Mouse (Mus musculus) forebrain, embryonic 10.5 days (tissue): ENCODE data around the gene Zmynd8. TPM values are rescaled to one million over a fixed set of nuclear protein-coding genes. Genes with fewer than 3 reads are reported as not detected.

ENCODE experiments used
- DNase-seq: peaks from one replicate; pipeline ENCODE4 v3.0.0-alpha.2; 2017; ENCODE audit warnings: low spot score; ENCODE audit errors: extremely low spot score
- H3K27ac ChIP-seq: fragments of 300-500 bp; sonication (generic); 2 replicates; pipeline ENCODE4 v1.5.1; 2016; ENCODE audit warnings: mild to moderate bottlenecking
- H3K27me3 ChIP-seq: fragments of 300-500 bp; sonication (generic); 2 replicates; pipeline ENCODE4 v1.6.1; 2016; ENCODE audit warnings: mild to moderate bottlenecking; ENCODE audit not compliant: poor library complexity, severe bottlenecking
- H3K36me3 ChIP-seq: fragments of 300-500 bp; sonication (generic); replicated peaks from 2 replicates; pipeline ENCODE4 v1.6.1; 2016; ENCODE audit warnings: mild to moderate bottlenecking, moderate library complexity
- H3K4me1 ChIP-seq: fragments of 300-500 bp; sonication (generic); 2 replicates; pipeline ENCODE4 v1.6.1; 2016
- H3K4me3 ChIP-seq: fragments of 300-500 bp; sonication (generic); 2 replicates; pipeline ENCODE4 v1.5.1; 2016; ENCODE audit warnings: mild to moderate bottlenecking, moderate library complexity
- H3K9me3 ChIP-seq: fragments of 300-500 bp; sonication (generic); 2 replicates; pipeline ENCODE4 v1.6.1; 2016; ENCODE audit warnings: mild to moderate bottlenecking, moderate library complexity
- WGBS: fragments of 180-500 bp; shearing (Covaris S2); methylation state at CpG from one replicate; pipeline ENCODE4 v1.1.7; 2016; 5-methylcytosine and 5-hydroxymethylcytosine counted together
- polyA plus RNA-seq: library from polyadenylated mRNA; unstranded; fragments of >200 nt; fragmentation: Nextera tagmentation; extraction: Ambion mirVana; gene quantifications from 2 replicates; pipeline ENCODE4 v1.2.1, GENCODE M21; 2016

Zmynd8 gene
- polyA plus RNA-seq, 1 experiment from 2014 or later = 60.2 TPM

DNA sequence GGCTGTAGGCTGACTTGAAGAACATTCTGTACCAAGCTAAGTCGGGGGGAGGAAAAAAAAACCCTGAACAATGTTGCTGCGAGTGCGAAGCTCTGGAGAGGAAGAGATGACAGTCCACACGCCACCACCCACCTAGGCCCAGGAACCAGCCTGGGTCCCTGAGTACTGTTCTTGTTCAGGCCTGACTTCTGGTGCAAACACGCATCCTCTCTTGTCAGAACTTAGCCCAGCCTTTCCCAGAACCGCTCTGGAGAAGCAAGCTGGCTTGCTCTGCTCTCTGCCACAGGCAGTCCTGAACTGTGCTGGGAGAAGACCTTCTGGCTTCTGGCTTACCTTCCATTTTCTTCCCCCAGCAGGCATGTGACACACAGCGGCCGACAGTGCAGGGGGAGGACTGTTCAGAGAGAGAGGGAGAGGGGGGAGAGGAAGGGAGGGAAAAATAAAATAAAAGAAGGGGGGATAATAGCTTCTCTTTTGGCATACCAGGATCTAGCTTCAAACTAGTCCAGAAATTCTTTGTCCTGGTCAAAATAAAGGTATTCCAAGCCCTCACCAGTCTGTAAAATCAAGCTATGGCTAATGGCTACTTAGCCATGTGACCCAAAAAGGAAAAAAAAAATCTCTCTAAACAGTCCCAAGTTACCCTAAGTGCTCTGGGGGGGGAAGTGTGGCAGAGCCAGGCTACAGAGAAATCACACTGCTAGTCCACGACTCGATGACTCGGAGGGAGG lies 14.8 kb downstream of the Zmynd8 start:
- 25% methylated on average over 11 of the region's 11 CpGs for WGBS
- DNase-seq = peak; percentile 37
- peak overlapping the region; percentile 100 for H3K27ac ChIP-seq

GRCm38 (mm10) chr2:165883006-165883405 lies 15.8 kb downstream of the Zmynd8 start:
- no peaks in the 10 kb centered on the region for H3K27me3 ChIP-seq
- H3K36me3 ChIP-seq = peaks cover 7% of the 10 kb centered on the region
- no peak for DNase-seq
- WGBS = 21% methylated on average over 6 of the region's 6 CpGs
- H3K27ac ChIP-seq = peak overlapping the region; percentile 100
- no peaks in the 10 kb centered on the region for H3K9me3 ChIP-seq
- H3K4me3 ChIP-seq = peak overlapping the region; percentile 52
- peaks cover 100% of the 10 kb centered on the region for H3K4me1 ChIP-seq

More for the DNA sequence above, 14.8 kb downstream of the Zmynd8 start:
- Histone ChIP-seq H3K4me1 (peaks cover 100% of the 10 kb centered on the region), H3K4me3 (peak overlapping the region; percentile 52), H3K27me3 (no peaks in the 10 kb centered on the region), H3K36me3 (peaks cover 7% of the 10 kb centered on the region), H3K9me3 (no peaks in the 10 kb centered on the region)

GRCm38 (mm10) chr2:165881585-165882431 lies 17.0 kb downstream of the Zmynd8 start:
- Histone ChIP-seq H3K9me3 (no peaks in the 10 kb centered on the region), H3K27ac (peak overlapping the region; percentile 100), H3K4me1 (peaks cover 100% of the 10 kb centered on the region), H3K4me3 (peak overlapping the region; percentile 52), H3K27me3 (no peaks in the 10 kb centered on the region), H3K36me3 (peaks cover 7% of the 10 kb centered on the region)
- DNase-seq = peak; percentile 51
- WGBS = 6% methylated on average over 13 of the region's 13 CpGs

GRCm38 (mm10) chr2:165881220-165881584 lies 17.6 kb downstream of the Zmynd8 start:
- 5% methylated on average over 3 of the region's 3 CpGs for WGBS
- H3K36me3 ChIP-seq = peaks cover 12% of the 10 kb centered on the region
- no peaks in the 10 kb centered on the region for H3K27me3 ChIP-seq
- H3K4me3 ChIP-seq = peak overlapping the region; percentile 52
- peaks cover 100% of the 10 kb centered on the region for H3K4me1 ChIP-seq
- H3K27ac ChIP-seq = peak overlapping the region; percentile 100
- DNase-seq = no peak
- no peaks in the 10 kb centered on the region for H3K9me3 ChIP-seq

GRCm38 (mm10) chr2:165880501-165881182 lies 18.2 kb downstream of the Zmynd8 start:
- Histone ChIP-seq H3K4me1 (peaks cover 100% of the 10 kb centered on the region), H3K36me3 (peaks cover 17% of the 10 kb centered on the region), H3K4me3 (peak overlapping the region; percentile 52), H3K27me3 (no peaks in the 10 kb centered on the region), H3K27ac (peak overlapping the region; percentile 100), H3K9me3 (no peaks in the 10 kb centered on the region)
- 5% methylated on average over 15 of the region's 15 CpGs for WGBS
- DNase-seq = peak; percentile 75

DNA sequence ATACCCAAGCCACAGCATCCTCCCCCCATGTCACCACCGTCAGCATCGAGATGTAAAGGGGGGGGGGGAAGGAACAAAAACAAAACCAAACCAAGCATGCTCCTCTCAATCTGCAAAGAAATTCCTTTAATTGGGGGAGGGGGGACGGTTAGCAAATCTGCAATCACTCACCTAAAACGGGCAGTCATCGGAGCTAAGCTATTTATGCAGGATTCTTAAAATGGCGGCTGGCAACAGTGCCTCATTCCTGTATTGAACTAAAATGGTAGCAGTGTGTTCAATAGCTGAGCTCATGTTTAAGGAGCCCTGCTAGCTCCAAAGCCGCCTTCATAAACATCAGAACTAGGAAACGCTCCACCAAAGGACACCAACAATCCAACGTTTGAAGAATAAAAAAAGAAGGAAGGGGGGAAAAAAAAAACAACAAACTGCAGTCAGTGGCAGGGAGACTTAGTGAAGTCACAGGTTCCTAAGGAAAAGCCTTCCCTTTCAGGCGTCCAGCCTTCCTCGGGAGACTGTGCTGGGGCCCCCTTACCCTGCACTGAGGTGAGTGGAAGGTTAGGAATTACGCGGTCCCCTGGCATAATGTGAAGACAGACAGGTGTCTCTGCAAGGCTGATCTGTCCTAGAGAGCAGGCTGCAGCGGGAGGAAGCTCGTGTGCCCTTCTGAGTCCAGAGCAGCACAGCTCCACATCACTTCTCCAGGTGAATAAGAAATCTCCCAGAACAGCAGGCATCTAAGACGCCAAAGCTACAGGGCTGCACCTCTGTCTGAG lies 19.2 kb downstream of the Zmynd8 start:
- H3K9me3 ChIP-seq = no peaks in the 10 kb centered on the region
- peaks cover 100% of the 10 kb centered on the region for H3K4me1 ChIP-seq
- peaks cover 27% of the 10 kb centered on the region for H3K36me3 ChIP-seq
- 10% methylated on average over 16 of the region's 16 CpGs for WGBS
- peak; percentile 43 for DNase-seq
- H3K27ac ChIP-seq = peak overlapping the region; percentile 100
- no peaks in the 10 kb centered on the region for H3K27me3 ChIP-seq
- peak overlapping the region; percentile 52 for H3K4me3 ChIP-seq

GRCm38 (mm10) chr2:165878907-165879361 lies 19.9 kb downstream of the Zmynd8 start:
- Histone ChIP-seq H3K4me3 (peak overlapping the region; percentile 52), H3K4me1 (peaks cover 100% of the 10 kb centered on the region), H3K9me3 (no peaks in the 10 kb centered on the region), H3K27me3 (no peaks in the 10 kb centered on the region), H3K36me3 (peaks cover 34% of the 10 kb centered on the region), H3K27ac (peak overlapping the region; percentile 100)
- WGBS = 37% methylated on average over 8 of the region's 8 CpGs
- no peak for DNase-seq

DNA sequence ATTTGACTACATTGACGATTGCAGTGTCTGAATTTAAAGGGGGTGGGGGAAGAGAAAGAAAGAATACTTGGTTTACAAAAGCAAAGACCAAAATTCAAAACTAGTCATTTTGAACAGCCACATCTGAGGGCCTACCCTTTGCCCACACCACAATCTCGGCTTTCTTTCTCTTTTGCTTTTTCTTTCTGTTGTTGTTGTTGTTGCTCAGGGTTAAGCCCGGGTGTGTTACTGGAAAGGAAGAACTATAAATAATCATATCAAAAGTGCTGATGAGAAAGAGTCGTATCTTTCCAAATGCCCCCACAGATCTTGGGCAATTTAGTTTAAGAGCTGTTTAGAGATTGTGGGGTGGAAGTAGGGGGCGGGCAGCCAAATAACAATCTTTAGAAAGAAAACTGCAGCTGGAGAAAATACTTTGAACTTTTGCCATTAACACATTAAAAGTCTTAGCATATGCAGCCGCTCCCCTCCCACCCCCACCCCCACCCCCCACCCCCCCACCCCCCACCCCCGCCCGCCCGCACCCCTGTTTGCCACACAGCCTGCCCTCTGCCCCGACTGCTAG lies 20.7 kb downstream of the Zmynd8 start:
- no peak for DNase-seq
- H3K36me3 ChIP-seq = peaks cover 42% of the 10 kb centered on the region
- 26% methylated on average over 10 of the region's 10 CpGs for WGBS
- H3K27ac ChIP-seq = peak overlapping the region; percentile 100
- no peaks in the 10 kb centered on the region for H3K27me3 ChIP-seq
- peaks cover 100% of the 10 kb centered on the region for H3K4me1 ChIP-seq
- H3K9me3 ChIP-seq = no peaks in the 10 kb centered on the region
- peak overlapping the region; percentile 52; the same call in 1 of the 2 replicates for H3K4me3 ChIP-seq

- no peak for DNase-seq
- Histone ChIP-seq H3K9me3 (no peaks in the 10 kb centered on the region), H3K4me1 (peaks cover 94% of the 10 kb centered on the region), H3K27ac (peak overlapping the region; percentile 100), H3K4me3 (peak overlapping the region; percentile 52; the same call in 1 of the 2 replicates), H3K27me3 (no peaks in the 10 kb centered on the region), H3K36me3 (peaks cover 50% of the 10 kb centered on the region)
- 65% methylated on average over 4 of the region's 4 CpGs for WGBS
These were observed 21.6 kb downstream of the Zmynd8 start for GRCm38 (mm10) chr2:165877180-165877579.

DNA sequence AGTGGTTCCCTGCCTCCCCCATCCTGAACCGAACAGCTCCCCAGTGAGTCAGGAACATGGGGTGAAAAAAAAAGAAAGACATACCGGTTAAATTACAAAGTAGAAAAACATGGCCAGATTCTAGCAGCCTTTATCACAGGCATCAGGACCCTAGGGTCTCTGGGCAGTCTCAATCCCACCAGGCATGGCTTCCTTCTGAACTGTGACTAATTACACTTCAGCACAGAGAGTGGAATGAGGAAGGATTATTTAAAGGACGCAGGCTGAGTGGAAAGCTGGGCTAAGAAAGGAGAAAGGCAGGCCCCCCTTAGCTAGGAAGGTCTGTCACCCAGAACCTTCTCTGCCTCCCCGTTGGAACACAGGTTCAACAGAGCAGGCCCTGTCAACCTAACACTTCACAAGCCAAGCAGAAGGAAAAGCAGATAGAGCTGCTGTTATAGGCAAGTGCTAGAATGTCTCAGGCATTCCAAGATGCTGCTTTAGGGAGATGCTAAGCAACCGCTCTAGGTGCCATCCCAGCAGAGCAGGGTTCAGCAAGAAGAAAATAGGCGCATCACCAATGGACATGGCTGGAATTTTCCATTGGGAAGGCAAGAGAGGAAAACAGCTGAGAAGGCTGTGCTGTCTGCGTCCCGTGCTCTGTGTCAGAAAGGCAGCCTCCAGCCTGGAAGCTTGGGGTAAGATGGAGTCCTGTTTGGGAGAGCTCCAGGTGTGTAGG lies 22.5 kb downstream of the Zmynd8 start:
- H3K36me3 ChIP-seq = peaks cover 58% of the 10 kb centered on the region

GRCm38 (mm10) chr2:165875406-165875955 lies 23.3 kb downstream of the Zmynd8 start:
- H3K4me1 ChIP-seq = peaks cover 77% of the 10 kb centered on the region
- H3K9me3 ChIP-seq = no peaks in the 10 kb centered on the region
- WGBS = 28% methylated on average over 13 of the region's 13 CpGs
- peaks cover 65% of the 10 kb centered on the region for H3K36me3 ChIP-seq
- no peaks in the 10 kb centered on the region for H3K27me3 ChIP-seq
- no peak for DNase-seq
- peak overlapping the region; percentile 22; the same call in 1 of the 2 replicates for H3K4me3 ChIP-seq
- H3K27ac ChIP-seq = peak overlapping the region; percentile 100

More for the DNA sequence above, 22.5 kb downstream of the Zmynd8 start:
- H3K9me3 ChIP-seq = no peaks in the 10 kb centered on the region
- H3K27ac ChIP-seq = peak overlapping the region; percentile 100
- no peaks in the 10 kb centered on the region for H3K27me3 ChIP-seq
- H3K4me1 ChIP-seq = peaks cover 86% of the 10 kb centered on the region
- 35% methylated on average over 8 of the region's 8 CpGs for WGBS
- no peak overlapping the region for H3K4me3 ChIP-seq
- DNase-seq = no peak
